Mouse (Mus musculus) stomach, postnatal 0 days (tissue): Measurements from ENCODE around the gene Ostn.

ENCODE experiments used
- CTCF ChIP-seq: IDR thresholded peaks from 2 replicates; pipeline ENCODE4 v1.5.1; 2016; ENCODE audit warnings: antibody characterized with exemption, low read depth, mild to moderate bottlenecking, moderate library complexity
- EP300 ChIP-seq: optimal IDR thresholded peaks from 2 replicates; pipeline ENCODE3; 2016; ENCODE audit warnings: antibody characterized with exemption

DNA sequence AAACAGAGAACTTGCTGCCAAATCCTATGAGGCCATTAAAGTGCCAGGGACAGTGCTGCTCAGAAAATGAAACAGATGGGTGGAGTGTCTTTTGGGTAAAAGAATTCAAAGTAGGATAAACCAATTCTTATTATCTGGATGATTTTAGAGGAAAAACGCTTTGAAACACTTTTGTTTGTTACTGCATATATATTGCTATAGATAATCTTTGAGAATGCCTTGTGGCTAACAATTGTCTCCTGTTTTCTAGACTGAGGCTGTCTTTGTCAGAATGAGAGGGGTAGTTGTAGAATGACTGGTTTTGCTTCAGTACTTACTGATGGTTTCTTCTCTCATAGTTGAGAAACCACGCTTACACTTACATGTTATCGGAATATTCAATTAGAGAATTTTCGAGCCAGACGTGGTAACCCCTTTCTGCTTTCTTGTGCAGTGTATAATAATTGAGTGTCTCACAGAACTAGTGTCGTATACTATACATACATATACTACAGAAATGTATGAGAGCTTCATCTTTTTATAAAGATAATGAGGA, 92.5 kb downstream of the Ostn start:
- TF ChIP-seq EP300 (no peak), CTCF (no peak)
